Mouse (Mus musculus): ENCODE results near the gene Tspan33.
A peak's percentile ranks its signal among the peaks of the same experiment; 100 is the strongest.
"Not testable (repeated sequence)": the region's sequence is repeated elsewhere in the genome, so short reads cannot be mapped to it uniquely, and the experiment has no call there.

Gene Tspan33

GRCm38 (mm10) chr6:29693953-29694352 is at the start of gene Tspan33:
Tspan33 (plus strand) TSS chr6:29694222.
- DNase-seq, result peak; percentile 84 to 86

GRCm38 (mm10) chr6:29649494-29650169 is 44.4 kb upstream of the Tspan33 start:
- DNase-seq, result peak; percentile 71 to 82

GRCm38 (mm10) chr6:29650170-29650549 is 43.9 kb upstream of the Tspan33 start:
- no peak for DNase-seq

- no peak for DNase-seq
Observed at GRCm38 (mm10) chr6:29653271-29653670, 40.8 kb upstream of the Tspan33 start.

GRCm38 (mm10) chr6:29658626-29659475 is 35.2 kb upstream of the Tspan33 start:
- no peak for DNase-seq

GRCm38 (mm10) chr6:29659964-29660363 is 34.1 kb upstream of the Tspan33 start:
- DNase-seq, result no peak

GRCm38 (mm10) chr6:29660662-29661307 is 33.2 kb upstream of the Tspan33 start:
- DNase-seq, result no peak

GRCm38 (mm10) chr6:29667266-29667665 is 26.8 kb upstream of the Tspan33 start:
- DNase-seq, result no peak

- DNase-seq, result no peak
Observed at GRCm38 (mm10) chr6:29671741-29672140, 22.3 kb upstream of the Tspan33 start.

GRCm38 (mm10) chr6:29672563-29673411 is 21.2 kb upstream of the Tspan33 start:
- DNase-seq, result no peak

- no peak for DNase-seq
Observed at GRCm38 (mm10) chr6:29673739-29674138, 20.3 kb upstream of the Tspan33 start.

GRCm38 (mm10) chr6:29679947-29680550 is 14.0 kb upstream of the Tspan33 start:
- DNase-seq, result not testable (repeated sequence)

GRCm38 (mm10) chr6:29681853-29682252 is 12.2 kb upstream of the Tspan33 start:
- no peak for DNase-seq

GRCm38 (mm10) chr6:29684686-29685085 is 9.3 kb upstream of the Tspan33 start:
- no peak for DNase-seq

GRCm38 (mm10) chr6:29685952-29686351 is 8.1 kb upstream of the Tspan33 start:
- no peak for DNase-seq

GRCm38 (mm10) chr6:29689458-29689857 is 4.6 kb upstream of the Tspan33 start:
- DNase-seq, result no peak

GRCm38 (mm10) chr6:29694375-29695289 is 610 bp downstream of the Tspan33 start:
- no peak for DNase-seq

- no peak for DNase-seq
Observed at GRCm38 (mm10) chr6:29695290-29695674, 1.3 kb downstream of the Tspan33 start.

GRCm38 (mm10) chr6:29695975-29696374 is 2.0 kb downstream of the Tspan33 start:
- DNase-seq, result no peak

GRCm38 (mm10) chr6:29697139-29697538 is 3.1 kb downstream of the Tspan33 start:
- DNase-seq, result no peak

GRCm38 (mm10) chr6:29697548-29697947 is 3.5 kb downstream of the Tspan33 start:
- DNase-seq, result no peak

Measured in thymus, postnatal 36 days (tissue).